Mouse (Mus musculus) lung, postnatal 4 days (tissue): ENCODE data around the gene Mast4.

Source experiments
- DNase-seq, 2 experiments: peaks; one replicate each; pipeline ENCODE4 v3.0.0; 2021

The Mast4 gene

DNA sequence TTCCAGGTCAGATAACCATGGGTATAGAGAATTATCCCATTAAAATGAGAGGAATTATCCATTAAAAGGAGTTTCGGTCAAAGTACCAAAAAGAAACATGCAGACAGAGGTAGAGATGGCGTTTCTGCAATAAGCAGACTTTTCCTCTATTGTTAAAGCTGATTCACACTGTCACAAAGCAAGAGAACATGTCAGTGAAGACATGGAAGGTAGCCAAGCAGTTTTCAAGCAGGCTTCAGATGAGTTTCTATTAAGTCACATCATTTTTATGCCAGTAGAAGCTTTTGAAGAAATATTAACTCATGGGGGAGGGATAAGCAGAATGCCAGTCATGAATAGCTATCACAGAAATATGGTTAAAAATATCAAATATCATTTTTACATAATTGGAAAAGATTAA lies 420.4 kb downstream of the Mast4 start:
- DNase-seq, result no peak

DNA sequence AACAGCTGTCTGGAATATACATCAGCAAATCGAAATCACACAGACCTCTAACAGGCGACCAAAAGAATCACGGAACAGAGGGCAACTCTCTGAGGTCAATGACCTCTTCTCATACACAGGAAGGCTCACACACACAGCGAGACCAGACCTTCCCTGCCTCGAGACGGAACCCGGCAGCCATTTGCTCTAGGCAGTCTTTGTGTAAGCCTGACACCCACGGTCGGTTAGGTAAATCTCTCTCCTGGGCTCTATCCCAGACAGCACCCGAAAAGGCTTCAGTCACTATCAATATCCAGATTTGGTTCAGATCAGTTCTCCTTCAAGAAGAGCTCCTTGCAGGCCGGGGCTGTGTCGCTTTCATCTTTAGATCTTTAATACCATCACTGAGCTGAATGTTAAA lies 421.4 kb downstream of the Mast4 start:
- no peak for DNase-seq

DNA sequence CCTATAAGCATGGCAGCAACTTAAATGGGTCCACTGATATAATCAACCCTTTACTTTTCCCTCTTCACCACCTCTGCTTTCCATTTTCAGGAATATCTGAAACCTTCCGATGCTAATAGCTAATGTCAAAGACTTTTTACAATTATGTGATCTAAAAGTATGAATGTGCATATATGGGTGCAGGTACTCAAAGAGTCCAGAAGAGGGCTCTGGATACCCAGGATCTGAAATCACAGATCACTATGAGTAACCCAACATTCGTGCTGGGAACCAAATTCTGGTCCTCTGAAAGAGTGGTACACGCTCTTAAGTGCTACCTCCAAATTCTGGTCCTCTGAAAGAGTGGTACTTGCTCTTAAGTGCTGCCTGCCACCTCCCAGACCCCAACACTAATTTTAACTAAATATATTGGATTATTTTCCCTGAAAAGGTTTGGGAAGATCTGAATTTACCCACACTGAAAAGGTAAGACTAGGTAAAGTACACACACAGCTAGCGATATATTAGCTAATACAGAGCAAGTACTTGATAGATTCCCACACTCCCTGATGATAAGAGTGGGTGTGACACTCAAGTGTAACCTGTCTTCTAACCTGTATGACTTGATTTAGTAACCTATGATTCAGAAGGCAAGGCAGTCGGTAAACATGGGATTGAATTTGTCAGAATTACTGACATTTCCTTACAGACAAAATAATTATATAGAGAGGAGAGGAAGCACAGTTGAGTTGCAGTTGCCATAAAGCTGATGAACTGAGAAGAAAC lies 424.5 kb downstream of the Mast4 start:
- DNase-seq, result no peak

DNA sequence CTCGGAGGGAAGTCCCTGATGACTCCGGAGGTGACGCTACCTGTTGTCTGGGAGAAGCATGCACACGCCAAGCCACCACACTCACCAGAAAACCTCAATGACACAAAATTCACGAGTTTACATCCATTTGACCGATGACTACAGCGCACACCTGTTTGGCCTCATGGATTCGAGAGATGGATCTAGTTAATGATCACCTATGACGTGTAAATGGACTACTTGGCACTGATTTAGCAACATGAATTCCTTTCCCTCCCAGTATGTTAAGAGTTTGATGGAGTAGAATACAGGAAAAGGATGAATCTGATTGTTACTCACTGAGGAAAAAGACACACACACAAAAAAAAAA lies 427.7 kb downstream of the Mast4 start:
- DNase-seq, result no peak

- peak; percentile 79 to 87 for DNase-seq
These were observed 428.2 kb downstream of the Mast4 start for GRCm38 (mm10) chr13:102906004-102906660.

DNA sequence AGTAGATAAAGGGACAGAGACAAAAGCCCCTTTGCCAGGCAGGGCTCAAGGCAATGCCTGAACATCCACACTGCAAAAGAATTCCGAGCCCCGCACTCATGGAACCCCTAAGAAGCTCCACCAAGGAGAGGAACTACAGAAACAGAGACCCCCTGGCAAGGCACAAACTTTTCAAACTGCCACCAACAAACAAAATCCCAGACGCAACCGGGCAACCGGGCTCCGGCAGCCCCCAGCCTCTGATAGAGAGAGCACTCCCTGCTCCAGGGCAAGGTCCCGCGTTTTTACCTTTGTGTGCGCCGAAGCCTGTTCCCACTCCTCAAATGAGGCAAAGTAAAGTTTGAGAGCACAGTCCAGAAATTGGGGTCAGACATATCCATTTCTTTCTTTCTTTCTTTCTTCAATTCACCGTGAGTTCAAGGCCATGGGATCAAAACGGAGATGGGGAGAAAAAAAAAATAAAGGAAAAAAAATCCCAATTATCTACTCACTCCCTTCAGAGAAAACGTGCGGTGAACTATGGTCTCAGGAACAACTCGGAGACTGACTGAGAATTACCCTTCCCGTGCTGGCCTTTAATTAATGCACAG lies 428.8 kb downstream of the Mast4 start:
- peak in 1 of 2 experiments; percentile 27 for DNase-seq

DNA sequence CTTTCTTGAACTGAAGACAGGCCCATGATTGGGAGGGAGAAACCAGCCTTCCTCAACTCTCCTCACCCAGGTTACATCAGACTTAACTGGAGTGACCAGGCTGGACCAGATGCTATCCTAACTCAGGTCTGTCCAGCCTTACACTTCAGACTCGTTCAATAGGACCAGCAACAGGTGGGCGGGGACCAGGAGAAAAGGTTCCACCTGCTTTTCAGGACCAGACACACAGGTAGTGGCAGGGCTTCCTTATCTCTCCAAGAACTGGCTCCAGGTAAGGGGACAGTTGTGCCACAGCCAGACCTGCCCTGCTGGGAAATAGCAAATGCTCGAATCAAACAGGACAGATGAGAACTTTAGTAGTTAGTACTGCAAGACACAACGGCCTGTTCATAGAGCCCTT lies 430.6 kb downstream of the Mast4 start:
- no peak for DNase-seq

DNA sequence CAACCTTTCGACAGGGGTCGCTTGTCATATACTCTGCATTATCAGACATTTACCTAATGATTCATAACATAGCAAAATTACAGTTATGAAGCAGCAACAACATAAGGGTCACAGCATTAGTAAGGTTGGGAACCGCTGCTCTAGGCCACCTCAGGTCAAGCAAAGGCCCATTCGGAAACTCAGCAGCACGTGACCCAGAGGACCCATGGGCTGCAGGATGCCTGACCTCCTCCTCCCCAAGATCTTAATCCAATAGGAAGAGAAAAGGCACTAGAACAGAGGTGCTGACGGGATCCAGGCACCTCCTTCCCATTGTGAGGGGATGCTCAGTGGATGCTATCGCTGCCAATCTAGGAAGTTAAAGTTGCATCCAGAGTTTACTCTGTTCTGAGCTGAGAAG lies 432.2 kb downstream of the Mast4 start:
- DNase-seq, result no peak

- no peak for DNase-seq
These were observed 433.8 kb downstream of the Mast4 start for GRCm38 (mm10) chr13:102900531-102900930.

DNA sequence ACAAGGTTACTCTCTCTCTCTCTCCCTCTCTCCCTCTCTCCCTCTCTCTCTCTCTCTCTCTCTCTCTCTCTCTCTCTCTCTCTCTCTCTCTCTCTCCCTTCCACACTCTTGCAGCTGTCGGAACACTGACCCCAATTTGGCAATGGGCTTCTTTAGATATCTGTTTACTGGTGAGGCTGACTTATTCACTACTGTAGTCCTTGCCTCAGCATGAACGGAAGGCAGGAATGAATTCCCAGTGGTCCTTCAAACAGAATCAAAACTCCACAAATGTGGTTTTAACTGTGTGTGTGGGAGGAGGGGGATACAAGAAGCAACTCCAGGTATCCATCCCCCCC lies 434.2 kb downstream of the Mast4 start:
- no peak for DNase-seq

- DNase-seq, result no peak
These were observed 434.8 kb downstream of the Mast4 start for GRCm38 (mm10) chr13:102899253-102900082.

- peak; percentile 61 to 82 for DNase-seq
These were observed 435.7 kb downstream of the Mast4 start for GRCm38 (mm10) chr13:102898374-102899131.

DNA sequence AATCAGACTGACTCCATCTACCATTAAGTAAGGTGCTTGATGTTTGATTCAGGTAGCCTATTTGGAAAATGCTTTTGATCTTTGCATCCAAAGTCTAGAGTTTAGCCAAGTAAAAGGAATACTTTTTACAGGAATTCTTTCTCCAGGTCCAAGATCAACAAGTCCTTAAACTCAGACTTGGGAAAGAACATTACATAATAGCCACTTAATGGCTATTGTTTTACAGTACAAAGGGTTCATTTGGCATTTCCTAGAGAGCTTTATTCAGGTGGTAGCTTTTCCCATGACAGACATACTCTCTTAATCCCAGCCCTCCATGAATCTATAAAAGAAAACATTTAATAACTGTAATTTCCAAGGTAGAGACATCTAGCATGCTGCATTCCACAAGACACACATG lies 438.0 kb downstream of the Mast4 start:
- DNase-seq, result no peak

- no peak for DNase-seq
These were observed 438.4 kb downstream of the Mast4 start for GRCm38 (mm10) chr13:102895894-102896293.

GRCm38 (mm10) chr13:102894287-102895234 lies 439.7 kb downstream of the Mast4 start:
- peak in 1 of 2 experiments; percentile 43 for DNase-seq

DNA sequence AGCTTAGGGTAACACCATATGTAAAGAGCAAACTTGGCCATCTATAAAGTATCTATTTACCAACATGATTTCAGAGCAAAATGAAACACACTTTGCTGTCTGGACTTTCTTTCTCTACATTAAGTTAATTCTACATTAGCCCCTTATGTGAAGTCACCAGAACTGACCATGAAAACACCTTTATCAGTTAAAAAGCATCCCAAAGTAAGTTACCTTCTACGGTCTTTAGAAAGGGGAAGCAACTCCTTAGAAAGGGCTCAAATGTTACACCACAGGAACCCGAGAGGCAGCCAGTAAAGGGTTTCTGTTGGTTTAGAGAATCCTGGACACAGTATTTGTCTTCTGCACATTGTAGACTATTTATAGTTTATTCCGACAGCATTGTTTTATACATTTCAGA lies 441.5 kb downstream of the Mast4 start:
- no peak for DNase-seq

DNA sequence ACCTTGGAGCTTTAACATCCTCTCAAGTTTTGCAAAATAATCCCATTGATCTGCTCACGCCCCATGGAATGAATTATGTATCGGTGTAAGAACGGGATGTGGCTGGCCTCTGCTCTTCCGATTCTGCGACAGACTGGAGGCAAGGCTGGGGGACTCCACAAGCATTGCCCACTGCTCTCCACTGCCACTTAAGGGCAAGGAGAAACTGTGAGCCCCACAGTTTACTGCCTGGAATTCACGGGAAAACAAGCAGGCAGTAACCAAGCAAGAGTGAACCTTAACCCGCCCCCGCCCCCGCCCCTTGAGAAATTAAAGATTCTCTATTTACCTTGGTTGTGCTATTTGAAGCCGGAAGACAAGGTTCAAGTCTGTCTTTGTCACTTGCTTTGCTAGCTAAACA lies 444.3 kb downstream of the Mast4 start:
- no peak for DNase-seq

DNA sequence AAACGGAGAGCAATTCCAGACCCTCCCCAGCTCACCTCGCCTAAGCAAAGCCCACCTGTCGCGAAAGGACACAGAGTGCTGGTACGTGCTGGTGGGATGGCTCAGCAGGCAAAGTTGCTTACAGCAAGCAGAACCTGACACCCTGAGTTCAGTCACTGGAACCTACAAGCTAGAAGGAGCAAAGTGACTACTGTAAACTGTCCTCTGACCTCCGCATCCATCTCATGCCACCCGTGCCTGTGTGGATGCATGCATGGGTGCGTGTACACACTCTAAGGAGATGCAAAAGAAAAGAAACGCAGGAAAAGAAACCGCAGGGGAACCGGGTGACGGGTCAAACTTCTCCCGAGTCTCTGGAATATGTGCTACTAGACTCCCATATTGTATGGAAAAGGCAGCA lies 444.8 kb downstream of the Mast4 start:
- no peak for DNase-seq

GRCm38 (mm10) chr13:102888895-102889490 lies 445.3 kb downstream of the Mast4 start:
- no peak for DNase-seq

DNA sequence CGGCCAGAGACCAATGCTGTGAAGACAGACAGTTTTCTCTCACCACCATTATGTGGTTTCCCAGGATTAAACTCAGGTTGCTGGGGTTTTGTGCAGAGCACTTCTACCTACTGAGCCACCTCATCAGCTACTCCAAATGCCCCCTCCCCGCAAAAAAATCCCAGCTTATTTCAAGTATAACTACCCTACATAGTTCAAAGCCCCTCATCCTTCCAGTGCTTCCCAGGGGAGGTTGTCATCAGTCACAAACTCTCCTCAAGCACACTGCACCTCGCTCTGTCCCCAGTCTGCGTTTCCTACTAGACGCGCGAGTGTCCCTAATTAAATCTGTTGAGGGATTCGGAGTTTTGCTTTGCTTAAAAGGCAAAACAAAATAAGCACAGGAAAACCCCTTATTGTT lies 446.1 kb downstream of the Mast4 start:
- no peak for DNase-seq

GRCm38 (mm10) chr13:102887534-102887933 lies 446.8 kb downstream of the Mast4 start:
- no peak for DNase-seq
